Mouse (Mus musculus) bone marrow macrophage, adult 2 months (primary cell): ENCODE results near the gene Acan. TPM values are rescaled to one million over a fixed set of nuclear protein-coding genes. Genes with fewer than 3 reads are reported as not detected.

Source experiments
- H3K27ac ChIP-seq: 2 replicates; pipeline ENCODE4 v1.5.1; 2012; ENCODE audit warnings: low read depth, low read length; ENCODE audit not compliant: insufficient read depth
- H3K4me1 ChIP-seq: 2 replicates; pipeline ENCODE4 v1.6.1; 2012; ENCODE audit warnings: low read length; ENCODE audit not compliant: control insufficient read depth, insufficient read depth
- H3K4me3 ChIP-seq: 2 replicates; pipeline ENCODE4 v1.5.1; 2012; ENCODE audit warnings: mild to moderate bottlenecking, low read length, moderate library complexity; ENCODE audit not compliant: insufficient read depth
- CTCF ChIP-seq: IDR thresholded peaks from 2 replicates; pipeline ENCODE4 v1.5.1; 2012; ENCODE audit warnings: low read depth, mild to moderate bottlenecking, low read length, moderate library complexity
- POLR2A ChIP-seq: IDR thresholded peaks from 2 replicates; pipeline ENCODE4 v1.6.1; 2012; ENCODE audit warnings: mild to moderate bottlenecking, low read depth, low read length, borderline replicate concordance
- polyA plus RNA-seq: library from polyadenylated mRNA; stranded (reverse); fragments of >200 nt; gene quantifications from 2 replicates; pipeline ENCODE4 v1.2.4, GENCODE M21; 2012; ENCODE audit not compliant: missing spikeins, insufficient read depth, insufficient read length

The Acan gene
- not detected in 2 replicates for polyA plus RNA-seq

GRCm38 (mm10) chr7:79053383-79053889, at the start of gene Acan:
Acan (plus strand) TSS chr7:79053483.
- Histone ChIP-seq H3K27ac (no peak within 1 kb of the TSS), H3K4me1 (no peaks in the 10 kb centered on the region), H3K4me3 (no peak within 1 kb of the TSS)
- TF ChIP-seq POLR2A (no peak), CTCF (no peak)

- H3K27ac ChIP-seq, result no peak overlapping the region
- TF ChIP-seq POLR2A (no peak), CTCF (no peak)
- H3K4me1 ChIP-seq, result no peaks in the 10 kb centered on the region
- no peak overlapping the region for H3K4me3 ChIP-seq
These were observed 31.9 kb upstream of the Acan start for GRCm38 (mm10) chr7:79021293-79021905.

- TF ChIP-seq POLR2A, result no peak
- TF ChIP-seq CTCF, result no peak
- Histone ChIP-seq H3K27ac (no peak overlapping the region), H3K4me3 (no peak overlapping the region), H3K4me1 (no peaks in the 10 kb centered on the region)
These were observed 24.1 kb upstream of the Acan start for GRCm38 (mm10) chr7:79029138-79029537.

- no peak overlapping the region for H3K4me3 ChIP-seq
- no peak overlapping the region for H3K27ac ChIP-seq
- no peaks in the 10 kb centered on the region for H3K4me1 ChIP-seq
- TF ChIP-seq POLR2A, result no peak
These were observed 19.5 kb upstream of the Acan start for GRCm38 (mm10) chr7:79033745-79034144.

- Histone ChIP-seq H3K27ac (no peak overlapping the region), H3K4me3 (no peak overlapping the region), H3K4me1 (no peaks in the 10 kb centered on the region)
- TF ChIP-seq CTCF, result no peak
- no peak for TF ChIP-seq POLR2A
These were observed 18.8 kb upstream of the Acan start for GRCm38 (mm10) chr7:79034521-79034920.

- H3K4me1 ChIP-seq, result no peaks in the 10 kb centered on the region
- no peak for TF ChIP-seq CTCF
- no peak for TF ChIP-seq POLR2A
- no peak overlapping the region for H3K27ac ChIP-seq
- no peak overlapping the region for H3K4me3 ChIP-seq
These were observed 1.2 kb upstream of the Acan start for GRCm38 (mm10) chr7:79052081-79052480.

GRCm38 (mm10) chr7:79052521-79053382, 531 bp upstream of the Acan start:
- no peak for TF ChIP-seq CTCF
- no peak for TF ChIP-seq POLR2A
- no peak overlapping the region for H3K27ac ChIP-seq
- H3K4me3 ChIP-seq, result no peak overlapping the region
- no peaks in the 10 kb centered on the region for H3K4me1 ChIP-seq

- H3K27ac ChIP-seq, result no peak overlapping the region
- TF ChIP-seq POLR2A (no peak), CTCF (no peak)
- no peak overlapping the region for H3K4me3 ChIP-seq
- H3K4me1 ChIP-seq, result no peaks in the 10 kb centered on the region
These were observed 828 bp downstream of the Acan start for GRCm38 (mm10) chr7:79054111-79054510.

- TF ChIP-seq POLR2A (no peak), CTCF (no peak)
- H3K4me3 ChIP-seq, result no peak overlapping the region
- no peaks in the 10 kb centered on the region for H3K4me1 ChIP-seq
- no peak overlapping the region for H3K27ac ChIP-seq
These were observed 5.3 kb downstream of the Acan start for GRCm38 (mm10) chr7:79058546-79058945.

GRCm38 (mm10) chr7:79067466-79067865, 14.2 kb downstream of the Acan start:
- Histone ChIP-seq H3K4me3 (no peak overlapping the region), H3K27ac (no peak overlapping the region)
- TF ChIP-seq CTCF (no peak), POLR2A (no peak)

GRCm38 (mm10) chr7:79068231-79068630, 14.9 kb downstream of the Acan start:
- Histone ChIP-seq H3K4me3 (no peak overlapping the region), H3K4me1 (no peaks in the 10 kb centered on the region), H3K27ac (no peak overlapping the region)
- no peak for TF ChIP-seq POLR2A
- no peak for TF ChIP-seq CTCF

More at GRCm38 (mm10) chr7:79067466-79067865, 14.2 kb downstream of the Acan start:
- H3K4me1 ChIP-seq, result no peaks in the 10 kb centered on the region
